Comparison of ENCODE assay signal across 9 mouse cellular contexts in genomic region chr2:33592931-33593555, GRCm38 (mm10). TPM values are rescaled to one million over a fixed set of nuclear protein-coding genes. Genes with fewer than 3 reads are reported as not detected.
A peak's percentile ranks its signal among the peaks of the same experiment; 100 is the strongest.
DNase-seq lines count a peak whose midpoint lies in the region; ATAC-seq and TF ChIP-seq lines count a peak whose summit lies in the region.
"Had no signal": no experiment of that assay in that cellular context is flagged by ENCODE, and none has a peak within 500 bp of the region (broad histone marks: within the 10 kb centered on the region; RNA-seq: fewer than 3 reads in every experiment).

No protein-coding gene starts in this region.

- peak; percentile 85 for ATAC-seq in forebrain, postnatal 0 days
- ATAC-seq in hindbrain, embryonic 16.5 days = peak; percentile 57
- ATAC-seq in midbrain, postnatal 0 days (ENCODE audit: low FRiP score) = peak; percentile 75
- ATAC-seq in erythroblast, adult 5-6 weeks (replicated peaks; ENCODE audit: low FRiP score, poor library complexity, severe bottlenecking) = no peak
- ATAC-seq in inflammation-experienced regulatory T-cells, adult 6 months = no peak
- no peak for ATAC-seq in erythroid progenitor cell, adult 5-6 weeks (replicated peaks; ENCODE audit: low FRiP score, poor library complexity, severe bottlenecking)

- no peak overlapping the region for H3K4me3 ChIP-seq in forebrain, postnatal 0 days (ENCODE audit: low read depth, low read length)
- no peak overlapping the region for H3K4me3 ChIP-seq in hindbrain, embryonic 16.5 days (ENCODE audit: low read length)
- H3K4me3 ChIP-seq in midbrain, postnatal 0 days (ENCODE audit: low read depth, low read length) = no peak overlapping the region

- peak overlapping the region; percentile 18; the same call in 1 of the 2 replicates for H3K9ac ChIP-seq in forebrain, postnatal 0 days
- no peak overlapping the region for H3K9ac ChIP-seq in hindbrain, embryonic 16.5 days (ENCODE audit: low read depth, low read length)
- no peak overlapping the region for H3K9ac ChIP-seq in midbrain, postnatal 0 days (replicated peaks; ENCODE audit: low read length, poor library complexity, severe bottlenecking)

- peak; percentile 63 for DNase-seq in embryo, embryonic 11.5 days (ENCODE audit: low read depth, low spot score)
- DNase-seq in forebrain, postnatal 0 days = peak; percentile 58
- peak; percentile 68 for DNase-seq in midbrain, postnatal 0 days (ENCODE audit: low spot score)
- DNase-seq in Muller cell, postnatal 12 days (ENCODE audit: inconsistent ontology term) = no peak

- no peaks in the 10 kb centered on the region for H3K36me3 ChIP-seq in forebrain, postnatal 0 days (ENCODE audit: insufficient read depth)
- H3K36me3 ChIP-seq in hindbrain, embryonic 16.5 days (ENCODE audit: control insufficient read depth, insufficient read depth, low read length) = no peaks in the 10 kb centered on the region
- H3K36me3 ChIP-seq in midbrain, postnatal 0 days (ENCODE audit: insufficient read depth, low read length) = no peaks in the 10 kb centered on the region

- H3K27me3 ChIP-seq in forebrain, postnatal 0 days (ENCODE audit: insufficient read depth, low read length) = no peaks in the 10 kb centered on the region
- H3K27me3 ChIP-seq in hindbrain, embryonic 16.5 days (replicated peaks; ENCODE audit: control insufficient read depth, insufficient read depth, low read length) = 0 out of 2 replicates have a peak, but pooled peaks cover 2% of the 10 kb centered on the region
- H3K27me3 ChIP-seq in midbrain, postnatal 0 days (ENCODE audit: insufficient read depth, low read length) = no peaks in the 10 kb centered on the region

- WGBS in forebrain, postnatal 0 days = 12% methylated on average over 12 of the region's 12 CpGs
- 8% methylated on average over 12 of the region's 12 CpGs for WGBS in hindbrain, embryonic 16.5 days
- 9% methylated on average over 12 of the region's 12 CpGs for WGBS in midbrain, postnatal 0 days

- H3K27ac ChIP-seq in forebrain, postnatal 0 days (ENCODE audit: low read depth, low read length) = no peak overlapping the region
- peak overlapping the region; percentile 4; the same call in 1 of the 2 replicates for H3K27ac ChIP-seq in hindbrain, embryonic 16.5 days (ENCODE audit: low read depth, low read length)
- H3K27ac ChIP-seq in midbrain, postnatal 0 days (ENCODE audit: low read depth, low read length) = peak overlapping the region; percentile 32; the same call in 1 of the 2 replicates

- no peak for TF ChIP-seq CTCF in forebrain, postnatal 0 days (IDR thresholded peaks at IDR 0.05; ENCODE audit: low read depth)
- peak; percentile 21; the same call in 1 of the 2 replicates for TF ChIP-seq CTCF in midbrain, postnatal 0 days (IDR thresholded peaks at IDR 0.05)

- peaks cover 11% of the 10 kb centered on the region; the same call in 1 of the 2 replicates for H3K4me1 ChIP-seq in forebrain, postnatal 0 days (ENCODE audit: insufficient read depth)
- peaks cover 23% of the 10 kb centered on the region for H3K4me1 ChIP-seq in hindbrain, embryonic 16.5 days (ENCODE audit: control insufficient read depth, insufficient read depth, low read depth, low read length)
- H3K4me1 ChIP-seq in midbrain, postnatal 0 days (ENCODE audit: insufficient read depth, low read length) = peaks cover 7% of the 10 kb centered on the region

- H3K4me2 ChIP-seq in forebrain, postnatal 0 days (ENCODE audit: low read depth) = no peak overlapping the region
- no peak overlapping the region for H3K4me2 ChIP-seq in hindbrain, embryonic 16.5 days (ENCODE audit: low read length)
- no peak overlapping the region for H3K4me2 ChIP-seq in midbrain, postnatal 0 days (ENCODE audit: low read depth, low read length, poor library complexity, severe bottlenecking)

- no peaks in the 10 kb centered on the region for H3K9me3 ChIP-seq in forebrain, postnatal 0 days (ENCODE audit: low read length)
- no peaks in the 10 kb centered on the region for H3K9me3 ChIP-seq in hindbrain, embryonic 16.5 days (ENCODE audit: control insufficient read depth, low read length)
- H3K9me3 ChIP-seq in midbrain, postnatal 0 days (ENCODE audit: low read length) = no peaks in the 10 kb centered on the region

RNA-seq across cellular contexts. Expression of gene Lmx1b, which starts 47.3 kb away (rescaled TPM):
- 0.54 and 2.0 TPM in 2 replicates for total RNA-seq in forebrain, postnatal 0 days (2014; rRNA removed)
- polyA plus RNA-seq in forebrain, postnatal 0 days (2015; fragmentation: Nextera tagmentation; extraction: Ambion mirVana) = 0.05 and 0.24 TPM in 2 replicates
- 3.3 and 3.5 TPM in 2 replicates for polyA plus RNA-seq in hindbrain, embryonic 16.5 days (2015; fragmentation: Nextera tagmentation; extraction: Ambion mirVana)
- total RNA-seq in midbrain, postnatal 0 days (2014; rRNA removed) = 7.0 and 8.4 TPM in 2 replicates
- 0.65 and 0.83 TPM in 2 replicates for polyA plus RNA-seq in midbrain, postnatal 0 days (2015; fragmentation: Nextera tagmentation; extraction: Ambion mirVana)
- not detected in 2 replicates for total RNA-seq in erythroblast, adult 5-6 weeks (2015; ENCODE audit: low replicate concordance)
- not detected in 2 replicates for total RNA-seq in erythroblast, adult 5-6 weeks (2017; ENCODE audit: low replicate concordance)
- polyA plus RNA-seq in inflammation-experienced regulatory T-cells, adult 6 months (2017; shearing (Covaris generic)) = not detected
- total RNA-seq in erythroid progenitor cell, adult 5-6 weeks (2015; ENCODE audit: low replicate concordance) = not detected in 2 replicates
- total RNA-seq in erythroid progenitor cell, adult 5-6 weeks (2017; ENCODE audit: low replicate concordance) = not detected in 2 replicates
- total RNA-seq: hematopoietic stem cell, adult 5-6 weeks had no signal

Comparison
In these comparisons a context has a peak if more than half of its experiments do, and no peak if none do; other contexts are left out.
1. ATAC-seq: peak in forebrain, postnatal 0 days (single experiment), hindbrain, embryonic 16.5 days (single experiment) and midbrain, postnatal 0 days (single experiment); none in erythroblast, adult 5-6 weeks (single experiment), inflammation-experienced regulatory T-cells, adult 6 months (single experiment) and erythroid progenitor cell, adult 5-6 weeks (single experiment).